Mouse (Mus musculus) heart, adult 2 months (tissue): ENCODE measurements around the gene Magt1.

Source experiments
- CTCF ChIP-seq: fragments of 200-600 bp; IDR thresholded peaks from 2 replicates; pipeline ENCODE4 v1.8.1; 2022; ENCODE audit warnings: antibody characterized with exemption, mild to moderate bottlenecking, moderate library complexity
- POLR2A ChIP-seq: fragments of 200-500 bp; IDR thresholded peaks from 2 replicates; pipeline ENCODE4 v1.6.1; 2011; ENCODE audit warnings: mild to moderate bottlenecking, low read depth, low read length, control low read depth; ENCODE audit not compliant: insufficient read depth

GRCm38 (mm10) chrX:106045928-106046327 lies 34.2 kb upstream of the Magt1 start:
- TF ChIP-seq POLR2A (no peak), CTCF (no peak)
